Mouse (Mus musculus): ENCODE measurements around the gene B4galnt4. TPM values are rescaled to one million over a fixed set of nuclear protein-coding genes. Genes with fewer than 3 reads are reported as not detected.

B4galnt4 gene
- polyA plus RNA-seq, 1 experiment from 2014 or later: 12.1 TPM

GRCm38 (mm10) chr7:141087894-141088293 lies 27.0 kb downstream of the B4galnt4 start:
- no peak overlapping the region for H3K9ac ChIP-seq
- H3K4me3 ChIP-seq: no peak overlapping the region
- WGBS: 25% methylated on average over 8 of the region's 8 CpGs
- H3K4me1 ChIP-seq: peaks cover 26% of the 10 kb centered on the region
- no peaks in the 10 kb centered on the region for H3K9me3 ChIP-seq
- H3K36me3 ChIP-seq: 0 out of 2 replicates have a peak, but pooled peaks cover 3% of the 10 kb centered on the region
- ATAC-seq (ENCODE audit: insufficient number of reproducible peaks, low FRiP score, low TSS enrichment, low read depth): no peak; the same call in 1 of the 2 replicates
- no peak overlapping the region for H3K27ac ChIP-seq
- peaks cover 52% of the 10 kb centered on the region for H3K27me3 ChIP-seq
- H3K4me2 ChIP-seq: no peak overlapping the region

DNA sequence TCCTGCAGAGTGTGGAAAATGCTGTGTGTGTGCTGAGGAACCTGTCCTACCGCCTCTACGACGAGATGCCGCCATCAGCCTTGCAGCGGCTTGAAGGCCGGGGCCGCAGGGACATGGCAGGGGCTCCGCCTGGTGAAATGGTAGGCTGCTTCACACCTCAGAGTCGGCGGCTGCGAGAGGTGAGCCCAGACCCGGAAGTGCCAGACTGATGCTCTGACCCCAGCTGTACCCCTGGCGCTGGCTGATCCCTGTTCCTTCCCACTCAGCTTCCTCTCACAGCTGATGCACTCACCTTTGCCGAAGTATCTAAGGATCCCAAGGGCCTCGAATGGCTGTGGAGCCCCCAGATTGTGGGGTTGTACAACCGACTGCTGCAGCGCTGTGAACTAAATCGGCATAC lies 27.6 kb downstream of the B4galnt4 start:
- Histone ChIP-seq H3K4me1 (peaks cover 26% of the 10 kb centered on the region), H3K4me2 (0 out of 2 replicates have a peak overlapping the region, but pooled peaks have one; percentile 7), H3K27me3 (peaks cover 56% of the 10 kb centered on the region), H3K9me3 (no peaks in the 10 kb centered on the region), H3K36me3 (no peaks in the 10 kb centered on the region), H3K9ac (no peak overlapping the region), H3K27ac (no peak overlapping the region), H3K4me3 (no peak overlapping the region)
- 11% methylated on average over 18 of the region's 18 CpGs for WGBS
- ATAC-seq (ENCODE audit: insufficient number of reproducible peaks, low FRiP score, low TSS enrichment, low read depth): no peak

DNA sequence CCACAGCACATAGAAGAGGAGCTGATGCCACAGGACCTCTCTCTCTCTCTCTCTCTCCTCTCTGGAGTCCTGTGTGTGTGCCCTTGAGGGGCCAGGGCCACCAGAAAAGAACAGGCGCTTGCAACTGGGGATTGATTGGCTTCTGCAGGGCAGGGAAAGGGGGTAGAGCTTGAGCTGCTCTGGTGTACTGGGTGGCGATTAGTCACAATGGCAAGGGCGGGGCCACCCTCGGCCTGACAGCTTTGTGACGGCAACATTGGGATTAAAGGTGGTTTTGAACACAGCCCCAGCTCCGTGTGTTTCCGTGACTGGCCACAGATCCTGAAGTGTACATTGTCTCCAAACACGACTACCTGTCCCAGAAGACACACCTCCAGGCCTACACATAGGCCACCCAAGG lies 29.3 kb downstream of the B4galnt4 start:
- no peak for ATAC-seq (ENCODE audit: insufficient number of reproducible peaks, low FRiP score, low TSS enrichment, low read depth)
- H3K9me3 ChIP-seq: no peaks in the 10 kb centered on the region
- no peak overlapping the region for H3K4me3 ChIP-seq
- H3K4me2 ChIP-seq: no peak overlapping the region
- H3K9ac ChIP-seq: no peak overlapping the region
- H3K36me3 ChIP-seq: no peaks in the 10 kb centered on the region
- peaks cover 28% of the 10 kb centered on the region for H3K4me1 ChIP-seq
- H3K27me3 ChIP-seq: peaks cover 56% of the 10 kb centered on the region
- 0 out of 2 replicates have a peak overlapping the region, but pooled peaks have one; percentile 17 for H3K27ac ChIP-seq
- 68% methylated on average over 8 of the region's 8 CpGs for WGBS

DNA sequence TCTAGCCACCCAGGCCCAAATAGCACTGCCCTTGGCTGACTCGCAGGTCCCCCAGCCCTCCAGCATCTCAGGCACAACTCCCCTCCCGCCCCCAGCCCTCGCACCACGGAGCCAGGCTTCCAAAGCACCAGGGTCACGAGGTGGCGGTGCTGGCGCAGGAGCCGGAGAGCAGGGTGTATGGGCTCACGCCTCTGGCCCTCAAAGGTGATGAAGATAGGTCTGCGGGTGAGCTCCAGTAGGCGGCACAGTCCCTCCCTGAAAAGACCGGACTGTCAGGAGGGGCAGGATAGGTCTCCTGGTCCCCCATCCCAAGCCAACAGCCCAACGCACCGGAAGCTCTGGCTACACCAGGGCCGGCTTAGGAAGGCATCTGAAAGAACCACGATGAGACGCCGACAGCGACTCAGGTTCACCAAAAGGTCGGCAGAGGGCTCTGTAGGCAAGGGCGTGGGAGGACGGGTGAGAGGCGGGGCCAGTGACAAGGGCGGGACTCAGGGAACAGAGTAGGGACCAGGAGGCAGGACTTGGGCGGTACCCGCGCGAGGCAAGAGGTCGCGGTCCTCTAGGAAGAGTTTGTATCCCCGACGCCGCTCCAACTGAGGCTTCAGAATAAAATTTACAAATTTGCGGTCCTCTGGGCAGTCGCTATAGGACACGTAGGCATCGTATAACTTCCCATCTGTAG lies 31.3 kb downstream of the B4galnt4 start:
- peaks cover 50% of the 10 kb centered on the region for H3K27me3 ChIP-seq
- no peaks in the 10 kb centered on the region for H3K9me3 ChIP-seq
- no peak overlapping the region for H3K9ac ChIP-seq
- no peak overlapping the region; the same call in 1 of the 2 replicates for H3K27ac ChIP-seq
- peak; percentile 66; the same call in 1 of the 2 replicates for ATAC-seq (ENCODE audit: insufficient number of reproducible peaks, low FRiP score, low TSS enrichment, low read depth)
- H3K36me3 ChIP-seq: no peaks in the 10 kb centered on the region
- H3K4me2 ChIP-seq: peak overlapping the region; percentile 38
- H3K4me1 ChIP-seq: peaks cover 31% of the 10 kb centered on the region
- 8% methylated on average over 37 of the region's 37 CpGs for WGBS
- peak overlapping the region; percentile 19 for H3K4me3 ChIP-seq

GRCm38 (mm10) chr7:141093950-141094349 lies 33.0 kb downstream of the B4galnt4 start:
- Histone ChIP-seq H3K4me2 (no peak overlapping the region), H3K27me3 (peaks cover 45% of the 10 kb centered on the region), H3K9me3 (no peaks in the 10 kb centered on the region), H3K9ac (no peak overlapping the region), H3K4me1 (peaks cover 20% of the 10 kb centered on the region), H3K4me3 (no peak overlapping the region), H3K27ac (no peak overlapping the region), H3K36me3 (no peaks in the 10 kb centered on the region)
- WGBS: 76% methylated on average over 6 of the region's 6 CpGs
- ATAC-seq (ENCODE audit: insufficient number of reproducible peaks, low FRiP score, low TSS enrichment, low read depth): no peak

GRCm38 (mm10) chr7:141094487-141095205 lies 33.7 kb downstream of the B4galnt4 start:
- H3K4me1 ChIP-seq: peaks cover 22% of the 10 kb centered on the region
- H3K27ac ChIP-seq: no peak overlapping the region
- no peak overlapping the region for H3K4me2 ChIP-seq
- H3K9me3 ChIP-seq: no peaks in the 10 kb centered on the region
- 59% methylated on average over 15 of the region's 15 CpGs for WGBS
- H3K27me3 ChIP-seq: peaks cover 44% of the 10 kb centered on the region
- no peak overlapping the region for H3K4me3 ChIP-seq
- ATAC-seq (ENCODE audit: insufficient number of reproducible peaks, low FRiP score, low TSS enrichment, low read depth): no peak
- no peaks in the 10 kb centered on the region for H3K36me3 ChIP-seq
- H3K9ac ChIP-seq: no peak overlapping the region

DNA sequence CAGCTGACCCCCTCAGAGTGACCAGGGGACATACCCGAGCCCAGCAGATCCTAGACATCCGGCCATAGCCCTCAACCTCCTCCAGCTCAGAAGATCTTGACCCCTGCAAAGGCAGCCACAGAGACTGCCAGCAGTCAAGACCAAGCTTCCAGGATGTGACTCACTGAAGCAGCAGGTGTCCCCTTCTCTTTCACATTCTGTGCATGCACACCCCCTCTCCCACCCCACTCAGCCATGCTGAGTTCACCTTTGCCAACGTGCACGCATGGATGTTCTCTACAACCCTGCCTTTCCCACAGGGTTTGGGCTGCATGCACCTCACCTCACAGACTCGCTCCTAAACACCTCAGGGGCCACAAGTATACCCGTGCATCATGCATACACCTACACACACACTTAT lies 35.1 kb downstream of the B4galnt4 start:
- peaks cover 31% of the 10 kb centered on the region for H3K4me1 ChIP-seq
- H3K9ac ChIP-seq: no peak overlapping the region
- no peaks in the 10 kb centered on the region for H3K9me3 ChIP-seq
- no peak overlapping the region for H3K4me3 ChIP-seq
- WGBS: 81% methylated on average over 6 of the region's 6 CpGs
- H3K4me2 ChIP-seq: no peak overlapping the region
- ATAC-seq (ENCODE audit: insufficient number of reproducible peaks, low FRiP score, low TSS enrichment, low read depth): no peak
- H3K36me3 ChIP-seq: no peaks in the 10 kb centered on the region
- peaks cover 46% of the 10 kb centered on the region for H3K27me3 ChIP-seq
- no peak overlapping the region for H3K27ac ChIP-seq

- H3K9me3 ChIP-seq: no peaks in the 10 kb centered on the region
- WGBS: 40% methylated on average over 6 of the region's 6 CpGs
- ATAC-seq (ENCODE audit: insufficient number of reproducible peaks, low FRiP score, low TSS enrichment, low read depth): no peak
Observed at GRCm38 (mm10) chr7:141096649-141097056, 35.7 kb downstream of the B4galnt4 start.

DNA sequence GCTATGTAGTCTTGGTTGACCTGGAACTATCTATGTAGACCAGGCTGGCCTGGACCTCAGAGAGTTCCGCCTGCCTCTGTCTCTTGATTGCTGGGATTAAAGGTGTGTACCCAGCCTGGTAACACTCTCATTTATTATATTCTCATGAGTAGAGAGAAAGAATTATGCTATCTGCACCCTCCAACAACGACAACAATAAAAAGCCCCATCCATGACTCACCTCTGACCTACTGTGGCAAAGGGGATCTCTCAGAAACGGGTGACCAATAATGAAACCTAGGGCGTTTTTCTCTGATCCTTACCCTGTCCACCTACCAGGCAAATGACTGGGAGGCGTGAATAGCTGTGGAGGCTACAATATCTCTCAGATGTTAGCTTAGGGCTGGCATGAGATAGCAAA lies 36.3 kb downstream of the B4galnt4 start:
- H3K4me3 ChIP-seq: no peak overlapping the region
- H3K9me3 ChIP-seq: no peaks in the 10 kb centered on the region
- peaks cover 23% of the 10 kb centered on the region for H3K4me1 ChIP-seq
- ATAC-seq (ENCODE audit: insufficient number of reproducible peaks, low FRiP score, low TSS enrichment, low read depth): no peak
- 0 out of 2 replicates have a peak overlapping the region, but pooled peaks have one; percentile 18 for H3K27ac ChIP-seq
- H3K27me3 ChIP-seq: peaks cover 50% of the 10 kb centered on the region
- no peak overlapping the region for H3K9ac ChIP-seq
- WGBS: 79% methylated on average over 5 of the region's 5 CpGs
- no peaks in the 10 kb centered on the region for H3K36me3 ChIP-seq
- no peak overlapping the region for H3K4me2 ChIP-seq

More at GRCm38 (mm10) chr7:141096649-141097056, 35.7 kb downstream of the B4galnt4 start:
- Histone ChIP-seq H3K4me1 (peaks cover 28% of the 10 kb centered on the region), H3K27me3 (peaks cover 47% of the 10 kb centered on the region), H3K9ac (no peak overlapping the region), H3K4me2 (no peak overlapping the region), H3K4me3 (no peak overlapping the region), H3K36me3 (no peaks in the 10 kb centered on the region), H3K27ac (0 out of 2 replicates have a peak overlapping the region, but pooled peaks have one; percentile 18)

GRCm38 (mm10) chr7:141099911-141100691 lies 39.2 kb downstream of the B4galnt4 start, which contains the start of gene Sigirr:
Sigirr (minus strand) TSS chr7:141100572.
- no peak within 1 kb of the TSS for H3K27ac ChIP-seq
- H3K27me3 ChIP-seq: peaks cover 46% of the 10 kb centered on the region
- peak within 1 kb of the TSS; percentile 75 for H3K4me2 ChIP-seq
- H3K9me3 ChIP-seq: no peaks in the 10 kb centered on the region
- H3K9ac ChIP-seq: peak within 1 kb of the TSS; percentile 29; the same call in 1 of the 2 replicates
- 1% methylated on average over 56 of the region's 56 CpGs for WGBS
- H3K4me1 ChIP-seq: peaks cover 15% of the 10 kb centered on the region
- H3K36me3 ChIP-seq: no peaks in the 10 kb centered on the region
- ATAC-seq (ENCODE audit: insufficient number of reproducible peaks, low FRiP score, low TSS enrichment, low read depth): no peak
- peak within 1 kb of the TSS; percentile 37 for H3K4me3 ChIP-seq

GRCm38 (mm10) chr7:141103161-141103560 lies 42.3 kb downstream of the B4galnt4 start:
- Histone ChIP-seq H3K4me3 (no peak overlapping the region), H3K9me3 (no peaks in the 10 kb centered on the region), H3K4me1 (peaks cover 12% of the 10 kb centered on the region), H3K27me3 (peaks cover 42% of the 10 kb centered on the region), H3K27ac (no peak overlapping the region), H3K4me2 (no peak overlapping the region), H3K9ac (no peak overlapping the region), H3K36me3 (no peaks in the 10 kb centered on the region)
- 68% methylated on average over 3 of the region's 3 CpGs for WGBS
- ATAC-seq (ENCODE audit: insufficient number of reproducible peaks, low FRiP score, low TSS enrichment, low read depth): no peak

Data from limb, embryonic 15.5 days (tissue).